20 mouse cellular contexts compared by ENCODE assay signal in the genomic region with DNA sequence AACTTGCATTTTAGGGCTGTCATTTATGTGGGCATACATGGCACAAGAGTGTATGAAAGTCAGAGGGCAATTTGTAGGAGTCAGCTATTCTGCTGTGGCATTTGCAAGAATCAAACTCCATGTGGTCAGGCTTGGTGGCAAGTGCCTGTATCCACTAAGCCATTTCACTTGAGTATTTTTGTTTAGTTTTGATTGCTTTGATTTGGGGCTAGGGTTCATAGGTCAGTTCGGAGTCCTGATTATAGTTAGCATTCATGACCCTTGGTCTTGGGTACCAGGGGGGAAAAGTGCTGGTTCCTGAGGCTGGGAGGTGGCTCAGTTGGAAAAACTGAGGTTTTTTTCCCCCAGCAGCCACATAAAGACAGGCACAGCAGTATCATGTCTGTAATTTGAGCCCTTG. TPM values are rescaled to one million over a fixed set of nuclear protein-coding genes. Genes with fewer than 3 reads are reported as not detected.
DNase-seq lines count a peak whose midpoint lies in the region; ATAC-seq and TF ChIP-seq lines count a peak whose summit lies in the region.
"Had no signal": no experiment of that assay in that cellular context is flagged by ENCODE, and none has a peak within 500 bp of the region (broad histone marks: within the 10 kb centered on the region; RNA-seq: fewer than 3 reads in every experiment).

No protein-coding gene starts in this region.

- H3K27me3 ChIP-seq in embryonic facial prominence, embryonic 13.5 days: no peaks in the 10 kb centered on the region
- no peaks in the 10 kb centered on the region for H3K27me3 ChIP-seq in embryonic facial prominence, embryonic 10.5 days (replicated peaks; ENCODE audit: low read depth, poor library complexity, severe bottlenecking)
- no peaks in the 10 kb centered on the region for H3K27me3 ChIP-seq in limb, embryonic 13.5 days
- H3K27me3 ChIP-seq in limb, embryonic 10.5 days (ENCODE audit: low read depth, poor library complexity, severe bottlenecking): no peaks in the 10 kb centered on the region
- H3K27me3 ChIP-seq in liver, postnatal 0 days (ENCODE audit: insufficient read depth, low read length): no peaks in the 10 kb centered on the region
- H3K27me3 ChIP-seq in hindbrain, embryonic 16.5 days (replicated peaks; ENCODE audit: control insufficient read depth, insufficient read depth, low read length): no peaks in the 10 kb centered on the region
- H3K27me3 ChIP-seq: forebrain, embryonic 15.5 days; hindbrain, embryonic 13.5 days; lung, embryonic 15.5 days; midbrain, embryonic 12.5 days; neural tube, embryonic 15.5 days had no signal

- H3K4me3 ChIP-seq in embryonic facial prominence, embryonic 13.5 days: no peak overlapping the region
- no peak overlapping the region for H3K4me3 ChIP-seq in embryonic facial prominence, embryonic 10.5 days
- H3K4me3 ChIP-seq in limb, embryonic 13.5 days: no peak overlapping the region
- H3K4me3 ChIP-seq in limb, embryonic 10.5 days: no peak overlapping the region
- no peak overlapping the region for H3K4me3 ChIP-seq in liver, postnatal 0 days (ENCODE audit: low read depth, low read length)
- no peak overlapping the region for H3K4me3 ChIP-seq in hindbrain, embryonic 16.5 days (ENCODE audit: low read length)
- H3K4me3 ChIP-seq: forebrain, embryonic 15.5 days; hindbrain, embryonic 13.5 days; lung, embryonic 15.5 days; midbrain, embryonic 12.5 days; neural tube, embryonic 15.5 days had no signal

- 0 out of 2 replicates have a peak overlapping the region, but pooled peaks have one; percentile 16 for H3K9ac ChIP-seq in embryonic facial prominence, embryonic 13.5 days
- peak overlapping the region; percentile 31; the same call in 1 of the 2 replicates for H3K9ac ChIP-seq in limb, embryonic 13.5 days
- no peak overlapping the region for H3K9ac ChIP-seq in liver, postnatal 0 days (replicated peaks)
- H3K9ac ChIP-seq in hindbrain, embryonic 16.5 days (ENCODE audit: low read depth, low read length): no peak overlapping the region
- H3K9ac ChIP-seq: forebrain, embryonic 15.5 days; hindbrain, embryonic 13.5 days; lung, embryonic 15.5 days; midbrain, embryonic 12.5 days; neural tube, embryonic 15.5 days had no signal

- TF ChIP-seq EP300 in liver, postnatal 0 days (IDR thresholded peaks at IDR 0.05; ENCODE audit: low read depth): no peak

- WGBS in embryonic facial prominence, embryonic 13.5 days: 93% methylated on average over 1 of the region's 1 CpGs
- 94% methylated on average over 1 of the region's 1 CpGs for WGBS in embryonic facial prominence, embryonic 10.5 days
- WGBS in limb, embryonic 13.5 days: 90% methylated on average over 1 of the region's 1 CpGs
- 96% methylated on average over 1 of the region's 1 CpGs for WGBS in limb, embryonic 10.5 days
- WGBS in liver, postnatal 0 days (ENCODE audit: insufficient replicate concordance): 69% methylated on average over 1 of the region's 1 CpGs
- 97% methylated on average over 1 of the region's 1 CpGs for WGBS in hindbrain, embryonic 16.5 days

- H3K36me3 ChIP-seq in embryonic facial prominence, embryonic 13.5 days: peaks cover 31% of the 10 kb centered on the region
- peaks cover 35% of the 10 kb centered on the region for H3K36me3 ChIP-seq in embryonic facial prominence, embryonic 10.5 days (replicated peaks)
- peaks cover 32% of the 10 kb centered on the region for H3K36me3 ChIP-seq in limb, embryonic 13.5 days
- H3K36me3 ChIP-seq in limb, embryonic 10.5 days: peaks cover 37% of the 10 kb centered on the region
- peaks cover 31% of the 10 kb centered on the region for H3K36me3 ChIP-seq in liver, postnatal 0 days (replicated peaks; ENCODE audit: insufficient read depth, low read length)
- H3K36me3 ChIP-seq in hindbrain, embryonic 16.5 days (ENCODE audit: control insufficient read depth, insufficient read depth, low read length): peaks cover 17% of the 10 kb centered on the region

- no peak for ATAC-seq in embryonic facial prominence, embryonic 13.5 days (ENCODE audit: insufficient number of reproducible peaks, insufficient read depth, low FRiP score, low TSS enrichment, low read depth)
- no peak for ATAC-seq in limb, embryonic 13.5 days (ENCODE audit: low FRiP score, low read depth)
- ATAC-seq in liver, postnatal 0 days: no peak
- ATAC-seq in hindbrain, embryonic 16.5 days: no peak
- ATAC-seq: forebrain, embryonic 15.5 days had no signal

- no peaks in the 10 kb centered on the region for H3K9me3 ChIP-seq in embryonic facial prominence, embryonic 13.5 days
- no peaks in the 10 kb centered on the region for H3K9me3 ChIP-seq in embryonic facial prominence, embryonic 10.5 days
- no peaks in the 10 kb centered on the region for H3K9me3 ChIP-seq in limb, embryonic 13.5 days
- no peaks in the 10 kb centered on the region for H3K9me3 ChIP-seq in limb, embryonic 10.5 days (replicated peaks)
- H3K9me3 ChIP-seq in liver, postnatal 0 days (ENCODE audit: low read length): no peaks in the 10 kb centered on the region
- no peaks in the 10 kb centered on the region for H3K9me3 ChIP-seq in hindbrain, embryonic 16.5 days (ENCODE audit: control insufficient read depth, low read length)
- H3K9me3 ChIP-seq: forebrain, embryonic 15.5 days; hindbrain, embryonic 13.5 days; lung, embryonic 15.5 days; midbrain, embryonic 12.5 days; neural tube, embryonic 15.5 days had no signal

- TF ChIP-seq CTCF in liver, postnatal 0 days (IDR thresholded peaks at IDR 0.05; ENCODE audit: low read depth): no peak

- peaks cover 39% of the 10 kb centered on the region for H3K4me1 ChIP-seq in embryonic facial prominence, embryonic 13.5 days
- peaks cover 47% of the 10 kb centered on the region for H3K4me1 ChIP-seq in embryonic facial prominence, embryonic 10.5 days
- peaks cover 29% of the 10 kb centered on the region for H3K4me1 ChIP-seq in limb, embryonic 13.5 days
- H3K4me1 ChIP-seq in limb, embryonic 10.5 days: peaks cover 30% of the 10 kb centered on the region
- H3K4me1 ChIP-seq in liver, postnatal 0 days (ENCODE audit: insufficient read depth): peaks cover 37% of the 10 kb centered on the region
- peaks cover 23% of the 10 kb centered on the region for H3K4me1 ChIP-seq in hindbrain, embryonic 16.5 days (ENCODE audit: control insufficient read depth, insufficient read depth, low read depth, low read length)

- no peak for DNase-seq in embryonic facial prominence, embryonic 10.5 days (ENCODE audit: low spot score)
- no peak for DNase-seq in limb, embryonic 10.5 days (ENCODE audit: low spot score)
- DNase-seq in ZHBTc4 (ENCODE audit: low read depth, low spot score): peak; percentile 21
- DNase-seq in liver, postnatal 0 days: no peak
- no peak for DNase-seq in frontal cortex, postnatal 10 days (ENCODE audit: low spot score in 2 of 2)
- DNase-seq: adrenal gland, adult 8-10 months; cerebellum, adult 8-10 months; kidney, adult 11 months; kidney, postnatal 14 days; layer of hippocampus, adult 9-11 months; spleen, adult 18-20 months; thymus, postnatal 36 days had no signal

- H3K27ac ChIP-seq in embryonic facial prominence, embryonic 13.5 days: no peak overlapping the region
- no peak overlapping the region for H3K27ac ChIP-seq in embryonic facial prominence, embryonic 10.5 days (replicated peaks)
- no peak overlapping the region for H3K27ac ChIP-seq in limb, embryonic 13.5 days
- no peak overlapping the region for H3K27ac ChIP-seq in limb, embryonic 10.5 days
- no peak overlapping the region for H3K27ac ChIP-seq in liver, postnatal 0 days (ENCODE audit: low read depth)
- no peak overlapping the region for H3K27ac ChIP-seq in hindbrain, embryonic 16.5 days (ENCODE audit: low read depth, low read length)
- H3K27ac ChIP-seq: forebrain, embryonic 15.5 days; hindbrain, embryonic 13.5 days; lung, embryonic 15.5 days; midbrain, embryonic 12.5 days; neural tube, embryonic 15.5 days had no signal

- no peak overlapping the region for H3K4me2 ChIP-seq in embryonic facial prominence, embryonic 13.5 days
- no peak overlapping the region for H3K4me2 ChIP-seq in limb, embryonic 13.5 days (replicated peaks)
- peak overlapping the region; percentile 78 for H3K4me2 ChIP-seq in liver, postnatal 0 days (ENCODE audit: low read depth, low read length)
- H3K4me2 ChIP-seq in hindbrain, embryonic 16.5 days (ENCODE audit: low read length): no peak overlapping the region
- H3K4me2 ChIP-seq: forebrain, embryonic 15.5 days; hindbrain, embryonic 13.5 days; lung, embryonic 15.5 days; midbrain, embryonic 12.5 days; neural tube, embryonic 15.5 days had no signal

RNA-seq across cellular contexts. Expression of gene Lmln, which starts 2.9 kb away (rescaled TPM):
- 1.4 and 3.9 TPM in 2 replicates for polyA plus RNA-seq in embryonic facial prominence, embryonic 13.5 days (2015; fragmentation: Nextera tagmentation; extraction: Ambion mirVana)
- 2.6 and 3.7 TPM in 2 replicates for polyA plus RNA-seq in embryonic facial prominence, embryonic 10.5 days (2016; fragmentation: Nextera tagmentation; extraction: Ambion mirVana)
- 3.4 and 4.0 TPM in 2 replicates for polyA plus RNA-seq in limb, embryonic 13.5 days (2015; fragmentation: Nextera tagmentation; extraction: Ambion mirVana)
- polyA plus RNA-seq in limb, embryonic 10.5 days (2016; fragmentation: Nextera tagmentation; extraction: Ambion mirVana): 1.8 and 2.3 TPM in 2 replicates
- polyA plus RNA-seq in liver, postnatal 0 days (2015; fragmentation: Nextera tagmentation; extraction: Ambion mirVana): 0.44 and 1.2 TPM in 2 replicates
- polyA plus RNA-seq in hindbrain, embryonic 16.5 days (2015; fragmentation: Nextera tagmentation; extraction: Ambion mirVana): 3.2 and 4.1 TPM in 2 replicates

RNA-seq across cellular contexts. Expression of gene Rpl35a, which starts 3.2 kb away (rescaled TPM):
- 1,031 and 1,064 TPM in 2 replicates for polyA plus RNA-seq in embryonic facial prominence, embryonic 13.5 days (2015; fragmentation: Nextera tagmentation; extraction: Ambion mirVana)
- 1,025 and 1,052 TPM in 2 replicates for polyA plus RNA-seq in embryonic facial prominence, embryonic 10.5 days (2016; fragmentation: Nextera tagmentation; extraction: Ambion mirVana)
- polyA plus RNA-seq in limb, embryonic 13.5 days (2015; fragmentation: Nextera tagmentation; extraction: Ambion mirVana): 915 and 966 TPM in 2 replicates
- 980 and 1,183 TPM in 2 replicates for polyA plus RNA-seq in limb, embryonic 10.5 days (2016; fragmentation: Nextera tagmentation; extraction: Ambion mirVana)
- polyA plus RNA-seq in liver, postnatal 0 days (2015; fragmentation: Nextera tagmentation; extraction: Ambion mirVana): 574 and 584 TPM in 2 replicates
- polyA plus RNA-seq in hindbrain, embryonic 16.5 days (2015; fragmentation: Nextera tagmentation; extraction: Ambion mirVana): 370 and 392 TPM in 2 replicates

RNA-seq across cellular contexts. Expression of gene Iqcg, which starts 3.5 kb away (rescaled TPM):
- 2.1 and 4.0 TPM in 2 replicates for polyA plus RNA-seq in embryonic facial prominence, embryonic 13.5 days (2015; fragmentation: Nextera tagmentation; extraction: Ambion mirVana)
- polyA plus RNA-seq in embryonic facial prominence, embryonic 10.5 days (2016; fragmentation: Nextera tagmentation; extraction: Ambion mirVana): 2.1 and 3.6 TPM in 2 replicates
- polyA plus RNA-seq in limb, embryonic 13.5 days (2015; fragmentation: Nextera tagmentation; extraction: Ambion mirVana): 2.0 and 2.7 TPM in 2 replicates
- polyA plus RNA-seq in limb, embryonic 10.5 days (2016; fragmentation: Nextera tagmentation; extraction: Ambion mirVana): 1.8 and 2.5 TPM in 2 replicates
- 0.95 and 1.1 TPM in 2 replicates for polyA plus RNA-seq in liver, postnatal 0 days (2015; fragmentation: Nextera tagmentation; extraction: Ambion mirVana)
- 7.5 and 7.9 TPM in 2 replicates for polyA plus RNA-seq in hindbrain, embryonic 16.5 days (2015; fragmentation: Nextera tagmentation; extraction: Ambion mirVana)

Comparison
In these comparisons a context has a peak if more than half of its experiments do, and no peak if none do; other contexts are left out.
1. H3K9ac ChIP-seq: peak in embryonic facial prominence, embryonic 13.5 days (single experiment) and limb, embryonic 13.5 days (single experiment); none in liver, postnatal 0 days (single experiment) and hindbrain, embryonic 16.5 days (single experiment).